Mouse (Mus musculus): ENCODE measurements around the gene Olfr312.

The Olfr312 gene

DNA sequence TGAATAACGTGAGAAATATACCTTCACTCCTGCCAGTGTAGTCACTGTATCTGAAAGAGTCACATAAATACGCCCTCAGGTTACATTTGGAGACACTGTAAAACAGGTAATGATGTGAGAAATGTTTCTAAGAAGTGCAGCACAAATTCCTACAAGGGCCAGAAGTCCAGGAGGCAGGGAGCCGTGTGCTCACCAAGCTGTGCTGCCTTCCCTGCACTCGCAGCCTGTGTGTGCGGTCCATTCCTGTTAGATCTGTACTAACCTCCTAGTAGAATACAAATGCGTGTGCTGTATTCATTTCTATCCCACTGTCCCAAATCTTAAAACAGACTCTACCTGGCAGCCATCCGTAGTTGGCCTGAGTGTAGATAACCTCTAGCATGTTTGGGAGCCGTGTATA, 31.7 kb downstream of the Olfr312 start:
- in situ Hi-C loops (cut with MboI), result no loop called here

DNA sequence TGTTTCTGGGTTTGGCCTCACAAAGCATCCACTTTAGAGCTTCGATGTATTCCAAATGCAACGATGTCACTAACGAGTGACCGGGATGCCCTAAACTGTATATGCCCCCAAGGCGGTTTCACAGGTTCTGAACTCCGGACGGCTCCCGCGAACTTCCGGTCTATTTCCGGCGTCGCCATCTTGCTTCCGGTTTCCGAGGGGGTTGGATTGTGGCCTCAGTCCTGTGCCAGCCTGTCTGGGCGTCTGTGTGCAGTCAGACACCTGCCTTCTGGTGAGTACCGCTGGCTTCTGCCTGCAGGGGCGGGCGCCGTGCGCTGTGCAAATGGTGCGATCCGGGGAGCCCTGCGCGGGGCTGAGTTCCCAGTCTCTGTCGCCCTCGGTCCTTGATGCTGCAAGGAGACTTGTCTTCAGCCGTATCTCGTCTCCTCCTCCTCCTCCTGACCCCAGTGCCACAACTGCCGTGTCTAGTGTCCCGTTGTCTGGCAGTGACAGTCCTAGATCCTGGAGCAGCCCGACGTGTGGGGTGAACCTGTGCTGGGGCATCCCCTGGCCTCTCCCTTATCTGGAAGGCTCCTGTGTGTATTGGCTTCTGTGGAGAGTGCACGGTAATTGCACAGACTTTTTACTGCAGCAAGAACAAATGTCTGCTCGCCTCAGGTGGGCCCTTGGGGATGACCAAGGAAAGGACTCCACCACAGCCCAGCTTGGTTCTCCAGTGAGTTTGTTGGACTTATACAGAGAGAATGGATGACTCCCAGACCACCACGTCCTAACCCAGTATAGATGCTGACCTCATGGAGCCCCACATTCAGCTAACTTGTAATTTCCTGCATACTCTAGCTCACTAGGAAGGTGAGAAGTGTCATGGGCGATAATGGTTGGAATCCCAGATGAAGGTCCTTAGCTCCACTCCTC, 38.3 kb downstream of the Olfr312 start, which contains the start of gene 2810021J22Rik:
2810021J22Rik (plus strand) TSS at position 178 of the 915 bp plus-strand sequence.
- in situ Hi-C loops (cut with MboI), result no loop called here

DNA sequence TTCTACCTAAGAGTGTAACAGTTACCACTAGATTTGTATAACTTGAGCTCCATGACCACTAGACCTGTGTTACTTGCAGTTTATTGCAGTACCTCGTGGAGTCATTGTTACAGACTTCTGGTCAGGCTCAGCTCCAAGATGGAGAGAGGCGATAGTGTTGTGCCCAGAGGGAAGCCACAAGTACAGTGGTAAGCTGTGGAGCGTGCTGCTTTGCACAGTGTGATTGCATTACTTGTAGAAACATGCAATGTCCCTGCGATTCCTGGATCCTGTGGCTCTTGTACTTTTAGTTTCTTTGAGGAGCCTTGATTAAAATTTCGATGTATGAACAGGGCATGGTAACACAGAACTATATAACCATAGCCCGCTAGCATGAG, 38.9 kb downstream of the Olfr312 start:
- in situ Hi-C loops (cut with MboI), result no loop called here

DNA sequence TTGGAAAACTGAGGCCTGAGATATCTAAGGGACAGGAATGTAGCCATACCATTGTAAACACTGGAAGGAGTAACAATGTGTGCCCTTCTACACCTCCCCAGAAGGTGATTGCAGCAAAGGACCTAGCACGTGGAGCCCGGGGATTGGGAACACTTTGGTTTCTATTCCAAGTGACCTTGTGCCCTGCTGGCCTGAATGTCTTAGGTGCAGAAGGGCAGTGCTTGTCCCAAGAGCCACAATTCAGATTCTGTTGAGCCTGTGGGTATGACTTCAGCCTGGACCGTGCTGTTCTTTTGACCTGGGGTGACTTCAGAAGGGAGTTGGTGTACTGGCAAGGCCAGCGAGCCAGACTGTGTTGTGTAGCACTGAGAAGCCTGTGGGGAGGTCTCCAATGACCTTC, 41.9 kb downstream of the Olfr312 start:
- in situ Hi-C loops (cut with MboI), result no loop called here

DNA sequence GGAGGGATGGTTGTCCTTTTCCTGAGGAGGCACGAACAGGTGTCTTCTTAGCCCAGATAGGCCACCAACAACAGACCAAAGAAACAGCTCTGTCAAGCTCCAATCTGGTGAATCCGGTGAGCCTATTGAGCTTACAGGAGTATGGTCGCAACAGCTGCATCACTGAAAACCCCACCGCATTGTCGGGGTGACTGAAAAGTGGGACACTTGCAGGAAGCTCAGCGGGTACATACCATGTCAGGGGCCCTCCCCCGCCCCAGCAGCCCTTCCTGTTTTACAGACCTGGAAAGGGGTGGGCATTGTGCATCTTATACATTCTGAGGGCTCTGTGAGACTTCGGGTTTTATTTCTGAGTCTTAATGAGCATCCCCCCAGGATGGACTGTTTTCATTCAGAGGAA, 54.7 kb downstream of the Olfr312 start:
- in situ Hi-C loops (cut with MboI), result no loop called here
